Mouse (Mus musculus) testis, adult 10 weeks (tissue): ENCODE data around the gene Dnajc24. TPM values are rescaled to one million over a fixed set of nuclear protein-coding genes. Genes with fewer than 3 reads are reported as not detected.

Source experiments
- polyA plus RNA-seq: library from polyadenylated mRNA; stranded (reverse); fragments of 350-450 nt; fragmentation: Illumina TruSeq; extraction: RNeasy Lipid Tissue Mini Kit (QIAGEN cat#74804); gene quantifications from one replicate; pipeline ENCODE4 v1.2.3, GENCODE M21; 2014; ENCODE audit warnings: low read depth, low replicate concordance

Gene Dnajc24
- 19.9 TPM for polyA plus RNA-seq

GRCm38 (mm10) chr2:106002835-106003739 lies at the start of gene Dnajc24:
TSS of gene Dnajc24 (minus strand) at chr2:106003549.

Other genes with a start within 250 kb of the Dnajc24 start
- 31.7 TPM for gene Elp4, start 99.0 kb downstream of the Dnajc24 start, polyA plus RNA-seq
- 251 TPM for gene Immp1l, start 98.9 kb downstream of the Dnajc24 start, polyA plus RNA-seq